Mouse (Mus musculus): ENCODE data around the gene Ncapd2.

Ncapd2 gene

GRCm38 (mm10) chr6:125147329-125147728, 44.2 kb downstream of the Ncapd2 start:
- no peak for DNase-seq (ENCODE audit: low read depth)

GRCm38 (mm10) chr6:125146797-125147196, 44.7 kb downstream of the Ncapd2 start:
- no peak for DNase-seq (ENCODE audit: low read depth)

GRCm38 (mm10) chr6:125146148-125146547, 45.4 kb downstream of the Ncapd2 start:
- no peak for DNase-seq (ENCODE audit: low read depth)

GRCm38 (mm10) chr6:125145479-125145951, 46.0 kb downstream of the Ncapd2 start:
- DNase-seq (ENCODE audit: low read depth): no peak

- DNase-seq (ENCODE audit: low read depth): peak; percentile 88
These were observed 46.5 kb downstream of the Ncapd2 start, which contains the start of gene Iffo1 for GRCm38 (mm10) chr6:125145001-125145400. Gene Iffo1 (plus strand): TSS chr6:125145241.

GRCm38 (mm10) chr6:125143904-125144303, 47.6 kb downstream of the Ncapd2 start:
- no peak for DNase-seq (ENCODE audit: low read depth)

- no peak for DNase-seq (ENCODE audit: low read depth)
These were observed 48.4 kb downstream of the Ncapd2 start for GRCm38 (mm10) chr6:125143128-125143527.

GRCm38 (mm10) chr6:125142436-125142835, 49.1 kb downstream of the Ncapd2 start:
- DNase-seq (ENCODE audit: low read depth): no peak

GRCm38 (mm10) chr6:125139747-125140146, 51.8 kb downstream of the Ncapd2 start:
- DNase-seq (ENCODE audit: low read depth): no peak

GRCm38 (mm10) chr6:125137002-125137671, 54.4 kb downstream of the Ncapd2 start:
- DNase-seq (ENCODE audit: low read depth): no peak

- no peak for DNase-seq (ENCODE audit: low read depth)
These were observed 59.0 kb downstream of the Ncapd2 start for GRCm38 (mm10) chr6:125132470-125132869.

- DNase-seq (ENCODE audit: low read depth): peak; percentile 69
These were observed 60.0 kb downstream of the Ncapd2 start, which contains the start of gene Nop2 for GRCm38 (mm10) chr6:125131302-125132156. Gene Nop2 (plus strand): TSS chr6:125131909.

- no peak for DNase-seq (ENCODE audit: low read depth)
These were observed 61.6 kb downstream of the Ncapd2 start for GRCm38 (mm10) chr6:125129710-125130402.

GRCm38 (mm10) chr6:125128724-125129123, 62.8 kb downstream of the Ncapd2 start:
- no peak for DNase-seq (ENCODE audit: low read depth)

- no peak for DNase-seq (ENCODE audit: low read depth)
These were observed 72.1 kb downstream of the Ncapd2 start for GRCm38 (mm10) chr6:125119387-125119786.

Data from fibroblast of lung, adult 2 months (primary cell).